In the genomic region with DNA sequence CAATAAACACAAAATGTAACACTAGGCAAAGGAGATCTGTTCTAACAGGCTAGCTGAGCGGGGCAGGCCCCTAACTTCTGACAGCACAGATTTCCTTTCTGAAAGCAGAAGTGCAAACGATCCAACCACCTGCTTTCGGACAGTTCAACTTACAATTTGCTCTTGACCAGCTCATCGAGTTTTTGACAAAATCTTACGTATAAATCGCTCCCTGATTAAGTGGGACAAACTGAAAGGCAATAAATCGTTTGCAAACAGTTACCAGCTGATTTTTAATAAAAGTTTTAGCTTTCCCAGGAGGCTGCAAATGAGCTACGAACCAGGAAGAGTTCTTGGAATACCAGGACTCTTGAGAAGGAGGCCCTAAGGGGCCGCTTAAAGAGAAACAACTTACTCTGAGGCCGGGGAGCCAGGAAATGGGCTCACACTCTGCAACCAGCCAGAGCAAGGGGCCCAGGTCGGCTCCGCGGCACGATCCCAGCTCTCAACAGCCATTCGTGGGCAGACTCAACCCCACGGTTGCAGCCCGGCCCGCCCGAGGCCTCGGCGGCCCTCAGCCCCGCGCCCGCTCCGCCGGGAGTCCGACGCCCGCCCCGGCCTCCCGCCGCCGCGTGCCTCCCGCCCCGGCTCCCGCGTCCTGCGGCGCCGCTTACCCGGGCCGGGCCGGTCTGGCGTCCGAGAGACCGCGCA, we compare ENCODE assay signal across 8 mouse cellular contexts. TPM values are rescaled to one million over a fixed set of nuclear protein-coding genes. Genes with fewer than 3 reads are reported as not detected.
A peak's percentile ranks its signal among the peaks of the same experiment; 100 is the strongest.
DNase-seq lines count a peak whose midpoint lies in the region; ATAC-seq and TF ChIP-seq lines count a peak whose summit lies in the region.

No protein-coding gene starts in this region.

- ATAC-seq in forebrain, embryonic 11.5 days (replicated peaks; ENCODE audit: low FRiP score): peak; percentile 63; the same call in 1 of the 2 replicates
- no peak for ATAC-seq in hindbrain, embryonic 16.5 days
- peak; percentile 66 for ATAC-seq in neural tube, embryonic 12.5 days (ENCODE audit: low FRiP score, low read depth)

- H3K4me3 ChIP-seq in forebrain, embryonic 11.5 days (ENCODE audit: low read depth, low read length): peak overlapping the region; percentile 90
- peak overlapping the region; percentile 84 for H3K4me3 ChIP-seq in hindbrain, embryonic 16.5 days (ENCODE audit: low read length)
- peak overlapping the region; percentile 77 for H3K4me3 ChIP-seq in lung, adult 2 months (replicated peaks; ENCODE audit: extremely low read depth, low read depth, low read length)
- peak overlapping the region; percentile 93 for H3K4me3 ChIP-seq in neural tube, embryonic 12.5 days

- peak overlapping the region; percentile 97 for H3K9ac ChIP-seq in forebrain, embryonic 11.5 days (ENCODE audit: low read length)
- H3K9ac ChIP-seq in hindbrain, embryonic 16.5 days (ENCODE audit: low read depth, low read length): peak overlapping the region; percentile 98
- H3K9ac ChIP-seq in neural tube, embryonic 12.5 days: peak overlapping the region; percentile 96

- no peak for TF ChIP-seq POLR2A in lung, adult 2 months (IDR thresholded peaks at IDR 0.05; ENCODE audit: borderline replicate concordance, extremely low read depth, low read depth, low read length)

- no peaks in the 10 kb centered on the region for H3K27me3 ChIP-seq in forebrain, embryonic 11.5 days (ENCODE audit: control insufficient read depth, insufficient read depth, low read length)
- H3K27me3 ChIP-seq in hindbrain, embryonic 16.5 days (replicated peaks; ENCODE audit: control insufficient read depth, insufficient read depth, low read length): no peaks in the 10 kb centered on the region
- no peaks in the 10 kb centered on the region for H3K27me3 ChIP-seq in neural tube, embryonic 12.5 days (replicated peaks)

- peaks cover 3% of the 10 kb centered on the region; the same call in 1 of the 2 replicates for H3K36me3 ChIP-seq in forebrain, embryonic 11.5 days (ENCODE audit: control insufficient read depth, insufficient read depth, low read length)
- H3K36me3 ChIP-seq in hindbrain, embryonic 16.5 days (ENCODE audit: control insufficient read depth, insufficient read depth, low read length): peaks cover 11% of the 10 kb centered on the region; the same call in 1 of the 2 replicates
- peaks cover 13% of the 10 kb centered on the region for H3K36me3 ChIP-seq in neural tube, embryonic 12.5 days

- peak overlapping the region; percentile 84 for H3K27ac ChIP-seq in forebrain, embryonic 11.5 days (ENCODE audit: low read depth, low read length)
- peak overlapping the region; percentile 98 for H3K27ac ChIP-seq in hindbrain, embryonic 16.5 days (ENCODE audit: low read depth, low read length)
- peak overlapping the region; percentile 94 for H3K27ac ChIP-seq in neural tube, embryonic 12.5 days

- under 1% methylated on average over 42 of the region's 48 CpGs for WGBS in forebrain, embryonic 11.5 days
- under 1% methylated on average over 39 of the region's 48 CpGs for WGBS in hindbrain, embryonic 16.5 days
- WGBS in lung, adult 2 months: 2% methylated on average over 48 of the region's 48 CpGs
- WGBS in neural tube, embryonic 12.5 days: under 1% methylated on average over 46 of the region's 48 CpGs

- no peaks in the 10 kb centered on the region for H3K9me3 ChIP-seq in forebrain, embryonic 11.5 days (ENCODE audit: control insufficient read depth, low read length)
- no peaks in the 10 kb centered on the region for H3K9me3 ChIP-seq in hindbrain, embryonic 16.5 days (ENCODE audit: control insufficient read depth, low read length)
- H3K9me3 ChIP-seq in neural tube, embryonic 12.5 days: no peaks in the 10 kb centered on the region

- no peak for TF ChIP-seq CTCF in lung, adult 2 months (IDR thresholded peaks at IDR 0.05; ENCODE audit: insufficient read depth, low read length)

- peak overlapping the region; percentile 69 for H3K4me2 ChIP-seq in forebrain, embryonic 11.5 days (ENCODE audit: low read depth, low read length, severe bottlenecking)
- peak overlapping the region; percentile 74 for H3K4me2 ChIP-seq in hindbrain, embryonic 16.5 days (ENCODE audit: low read length)
- peak overlapping the region; percentile 73 for H3K4me2 ChIP-seq in neural tube, embryonic 12.5 days (replicated peaks)

- H3K4me1 ChIP-seq in forebrain, embryonic 11.5 days (replicated peaks; ENCODE audit: control insufficient read depth, insufficient read depth, low read length): peaks cover 9% of the 10 kb centered on the region; the same call in 1 of the 2 replicates
- H3K4me1 ChIP-seq in hindbrain, embryonic 16.5 days (ENCODE audit: control insufficient read depth, insufficient read depth, low read depth, low read length): peaks cover 19% of the 10 kb centered on the region
- peaks cover 19% of the 10 kb centered on the region for H3K4me1 ChIP-seq in lung, adult 2 months (ENCODE audit: control insufficient read depth, insufficient read depth, low read length)
- peaks cover 21% of the 10 kb centered on the region for H3K4me1 ChIP-seq in neural tube, embryonic 12.5 days

- DNase-seq in cerebellum, adult 9-10 months: peak; percentile 52
- no peak for DNase-seq in cerebellum, adult 8-10 months
- DNase-seq in ZHBTc4 (ENCODE audit: low read depth, low spot score): peak; percentile 55
- no peak for DNase-seq in forebrain, embryonic 11.5 days (ENCODE audit: low spot score)
- DNase-seq in lung, adult 2 months: peak; percentile 41
- DNase-seq in yolk sac, embryonic 10.5 days (ENCODE audit: low spot score): no peak

RNA-seq across cellular contexts. Expression of a gene that starts 1.0 kb away (rescaled TPM):
- polyA plus RNA-seq in forebrain, embryonic 11.5 days (2014; fragmentation: Nextera tagmentation; extraction: Ambion mirVana): 410 and 472 TPM in 2 replicates
- polyA plus RNA-seq in hindbrain, embryonic 16.5 days (2015; fragmentation: Nextera tagmentation; extraction: Ambion mirVana): 433 and 435 TPM in 2 replicates
- polyA plus RNA-seq in lung, adult 2 months (2012; rRNA removed): 25.4 and 27.1 TPM in 2 replicates
- polyA plus RNA-seq in neural tube, embryonic 12.5 days (2016; fragmentation: Nextera tagmentation; extraction: Ambion mirVana): 418 and 432 TPM in 2 replicates

Comparison
In these comparisons a context has a peak if more than half of its experiments do, and no peak if none do; other contexts are left out.
1. DNase-seq: peak in cerebellum, adult 9-10 months (single experiment), ZHBTc4 (single experiment) and lung, adult 2 months (single experiment); none in cerebellum, adult 8-10 months (single experiment), forebrain, embryonic 11.5 days (single experiment) and yolk sac, embryonic 10.5 days (single experiment).
2. RNA of a gene that starts 1.0 kb away (polyA plus RNA-seq): 410 to 472 TPM in forebrain, embryonic 11.5 days, 433 to 435 TPM in hindbrain, embryonic 16.5 days and 418 to 432 TPM in neural tube, embryonic 12.5 days; 25.4 to 27.1 TPM in lung, adult 2 months; every median in the first group is over 10 times any median in the second.
3. Peak in every context shown above with its lines, with median percentiles within 50 percentile points of each other: H3K27ac ChIP-seq, H3K4me2 ChIP-seq, H3K4me3 ChIP-seq and H3K9ac ChIP-seq.